Mouse (Mus musculus) lung, postnatal 36 days (tissue): ENCODE results near the gene Rsph10b.
"Not testable (repeated sequence)": the region's sequence is repeated elsewhere in the genome, so short reads cannot be mapped to it uniquely, and the experiment has no call there.

ENCODE experiments used
- DNase-seq: peaks from one replicate; pipeline ENCODE4 v3.0.0; 2022; ENCODE audit warnings: mixed read lengths

Rsph10b gene

GRCm38 (mm10) chr5:143994632-143995365 is 62.0 kb downstream of the Rsph10b start:
- DNase-seq, result peak; percentile 22

GRCm38 (mm10) chr5:143999409-143999808 is 66.6 kb downstream of the Rsph10b start:
- DNase-seq, result peak; percentile 35

- DNase-seq, result no peak
Measured at GRCm38 (mm10) chr5:144002461-144003192, 69.8 kb downstream of the Rsph10b start.

GRCm38 (mm10) chr5:144013366-144014134 is 80.7 kb downstream of the Rsph10b start:
- not testable (repeated sequence) for DNase-seq

- DNase-seq, result peak; percentile 84
Measured at GRCm38 (mm10) chr5:144014551-144015311, 81.9 kb downstream of the Rsph10b start, which contains the start of gene Ccz1. Gene Ccz1, minus strand, starts transcription at chr5:144014877.

- no peak for DNase-seq
Measured at GRCm38 (mm10) chr5:144015312-144015650, 82.4 kb downstream of the Rsph10b start.

- no peak for DNase-seq
Measured at GRCm38 (mm10) chr5:144015845-144016244, 83.0 kb downstream of the Rsph10b start.

- DNase-seq, result peak; percentile 13
Measured at GRCm38 (mm10) chr5:144026620-144027263, 93.9 kb downstream of the Rsph10b start, which contains the start of gene Ocm. Gene Ocm, minus strand, starts transcription at chr5:144026670.

GRCm38 (mm10) chr5:144032491-144032890 is 99.7 kb downstream of the Rsph10b start:
- DNase-seq, result peak; percentile 24

- no peak for DNase-seq
Measured at GRCm38 (mm10) chr5:144034567-144034966, 101.7 kb downstream of the Rsph10b start.
